Mouse (Mus musculus) bone marrow macrophage, adult 2 months (primary cell): ENCODE measurements around the gene Tec. TPM values are rescaled to one million over a fixed set of nuclear protein-coding genes. Genes with fewer than 3 reads are reported as not detected.
A peak's percentile ranks its signal among the peaks of the same experiment; 100 is the strongest.

Source experiments
- H3K27ac ChIP-seq: 2 replicates; pipeline ENCODE4 v1.5.1; 2012; ENCODE audit warnings: low read depth, low read length; ENCODE audit not compliant: insufficient read depth
- H3K4me1 ChIP-seq: 2 replicates; pipeline ENCODE4 v1.6.1; 2012; ENCODE audit warnings: low read length; ENCODE audit not compliant: control insufficient read depth, insufficient read depth
- H3K4me3 ChIP-seq: 2 replicates; pipeline ENCODE4 v1.5.1; 2012; ENCODE audit warnings: mild to moderate bottlenecking, low read length, moderate library complexity; ENCODE audit not compliant: insufficient read depth
- CTCF ChIP-seq: IDR thresholded peaks from 2 replicates; pipeline ENCODE4 v1.5.1; 2012; ENCODE audit warnings: low read depth, mild to moderate bottlenecking, low read length, moderate library complexity
- POLR2A ChIP-seq: IDR thresholded peaks from 2 replicates; pipeline ENCODE4 v1.6.1; 2012; ENCODE audit warnings: mild to moderate bottlenecking, low read depth, low read length, borderline replicate concordance
- polyA plus RNA-seq: library from polyadenylated mRNA; stranded (reverse); fragments of >200 nt; gene quantifications from 2 replicates; pipeline ENCODE4 v1.2.4, GENCODE M21; 2012; ENCODE audit not compliant: missing spikeins, insufficient read depth, insufficient read length

Tec gene
- polyA plus RNA-seq, 1 experiment = 71.7 TPM

DNA sequence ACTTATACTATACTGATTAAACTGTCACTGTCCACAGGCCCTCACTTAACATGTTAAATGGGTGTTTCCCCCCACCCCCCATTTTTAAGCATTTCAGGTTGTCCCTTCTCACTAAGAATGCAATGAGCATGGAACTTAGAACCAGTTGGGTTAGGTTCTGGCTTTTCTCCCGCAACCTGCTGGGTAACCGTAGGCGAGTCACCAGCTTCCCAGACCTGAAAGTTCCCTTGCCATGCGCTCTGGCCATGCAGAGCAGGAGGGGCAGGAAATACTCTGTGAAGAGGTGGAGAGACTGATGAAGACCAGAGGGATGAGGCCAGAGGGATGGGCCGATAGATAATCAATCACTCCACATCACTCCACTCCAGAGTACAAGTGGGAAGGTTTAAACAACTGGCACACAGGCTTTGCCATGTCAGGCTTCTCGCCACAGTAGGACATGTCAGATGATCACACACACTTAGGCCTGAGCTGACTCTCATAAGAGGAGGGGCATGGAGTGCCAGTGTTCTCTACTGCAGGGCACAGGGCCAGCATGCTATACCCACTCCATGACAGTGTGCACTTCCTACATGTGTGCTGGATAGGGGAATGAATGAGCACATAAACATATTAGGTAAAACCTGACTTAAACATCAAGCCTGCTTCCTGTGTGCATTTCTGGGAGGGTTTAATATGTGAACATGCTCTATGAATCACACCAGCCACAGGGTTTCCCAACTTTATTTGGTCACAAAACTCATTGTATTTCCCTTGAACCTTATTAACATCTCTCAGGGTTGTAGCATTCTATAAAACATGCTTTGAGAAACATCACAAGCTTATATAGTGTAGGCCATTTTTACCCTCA is 13.9 kb downstream of the Tec start:
- Histone ChIP-seq H3K4me3 (no peak overlapping the region), H3K27ac (no peak overlapping the region), H3K4me1 (peaks cover 83% of the 10 kb centered on the region)
- TF ChIP-seq CTCF = no peak
- no peak for TF ChIP-seq POLR2A

DNA sequence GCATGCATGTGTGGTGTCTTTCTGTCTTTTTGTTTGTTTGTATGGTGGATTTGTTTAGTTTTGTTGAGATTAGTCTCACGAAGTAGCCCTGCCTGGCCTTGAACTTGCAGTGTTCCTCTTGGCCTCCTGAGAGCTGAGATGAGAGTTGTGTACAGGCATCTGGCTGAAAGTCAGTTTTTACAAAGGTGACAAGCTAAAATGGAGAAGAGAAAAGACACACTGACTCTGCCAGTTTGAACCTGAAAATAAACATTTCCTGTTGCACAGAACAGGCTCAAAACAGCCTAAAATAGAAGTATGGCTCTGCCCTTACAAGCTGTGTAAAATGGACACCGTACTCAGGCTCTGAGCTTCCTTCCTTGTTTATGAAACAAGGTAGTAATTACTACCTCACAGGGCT is 14.9 kb downstream of the Tec start:
- Histone ChIP-seq H3K27ac (0 out of 2 replicates have a peak overlapping the region, but pooled peaks have one; percentile 2), H3K4me3 (no peak overlapping the region), H3K4me1 (peaks cover 86% of the 10 kb centered on the region)
- TF ChIP-seq CTCF (no peak), POLR2A (no peak)

DNA sequence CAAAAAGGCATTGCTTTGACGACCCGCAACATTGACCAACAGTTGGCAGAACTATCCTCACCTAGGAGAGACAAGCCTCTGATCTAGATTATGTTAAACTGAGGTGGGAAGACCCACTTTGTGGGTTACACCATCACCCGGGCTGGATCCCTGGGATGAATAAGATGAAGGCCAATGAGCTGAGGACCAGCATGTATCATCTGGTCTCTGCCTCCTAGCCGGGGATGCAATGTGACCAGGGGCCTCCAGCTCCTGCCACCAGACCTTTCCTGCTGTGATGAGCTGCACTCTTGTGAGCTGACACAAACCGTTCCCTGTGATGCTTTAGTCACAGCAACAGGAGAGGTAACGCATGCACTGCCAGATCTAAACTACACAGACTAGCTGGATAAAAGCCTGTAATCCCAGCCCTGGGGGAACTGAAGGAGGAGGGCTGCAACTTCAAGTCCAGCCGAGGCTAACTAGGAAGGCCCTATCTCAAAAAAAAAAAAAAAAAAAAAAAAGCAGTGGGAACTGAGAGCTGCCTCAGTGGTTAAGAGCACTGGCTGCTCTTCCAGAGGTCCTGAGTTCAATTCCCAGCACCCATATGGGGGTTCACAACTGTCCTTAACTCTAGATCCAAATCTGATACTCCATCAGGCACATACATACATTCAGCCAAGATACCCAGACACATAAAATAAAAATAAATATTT is 15.8 kb downstream of the Tec start:
- H3K27ac ChIP-seq = peak overlapping the region; percentile 48
- peaks cover 84% of the 10 kb centered on the region for H3K4me1 ChIP-seq
- TF ChIP-seq CTCF = no peak
- no peak for TF ChIP-seq POLR2A
- H3K4me3 ChIP-seq = no peak overlapping the region

DNA sequence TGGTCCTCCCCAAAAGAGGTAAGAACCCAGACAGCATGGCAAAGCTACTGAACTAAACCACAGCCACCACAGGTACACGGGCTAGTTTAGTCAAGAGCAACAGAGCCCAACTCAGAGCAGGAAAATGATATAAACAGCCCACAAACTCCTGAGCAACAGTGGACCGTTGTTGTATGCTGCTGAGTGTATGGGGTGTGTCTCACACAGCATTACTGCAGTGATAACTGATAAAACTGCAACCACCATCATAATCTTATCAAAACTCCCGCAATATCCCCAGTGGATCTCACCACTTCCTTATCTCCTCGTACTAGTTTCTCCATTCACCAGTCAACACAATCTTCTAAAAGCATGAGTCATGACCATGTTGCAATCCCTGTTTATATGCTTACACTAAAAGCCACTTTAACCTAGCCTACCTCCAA is 16.6 kb downstream of the Tec start:
- no peak overlapping the region for H3K4me3 ChIP-seq
- H3K27ac ChIP-seq = peak overlapping the region; percentile 48
- no peak for TF ChIP-seq CTCF
- TF ChIP-seq POLR2A = no peak
- peaks cover 84% of the 10 kb centered on the region for H3K4me1 ChIP-seq

DNA sequence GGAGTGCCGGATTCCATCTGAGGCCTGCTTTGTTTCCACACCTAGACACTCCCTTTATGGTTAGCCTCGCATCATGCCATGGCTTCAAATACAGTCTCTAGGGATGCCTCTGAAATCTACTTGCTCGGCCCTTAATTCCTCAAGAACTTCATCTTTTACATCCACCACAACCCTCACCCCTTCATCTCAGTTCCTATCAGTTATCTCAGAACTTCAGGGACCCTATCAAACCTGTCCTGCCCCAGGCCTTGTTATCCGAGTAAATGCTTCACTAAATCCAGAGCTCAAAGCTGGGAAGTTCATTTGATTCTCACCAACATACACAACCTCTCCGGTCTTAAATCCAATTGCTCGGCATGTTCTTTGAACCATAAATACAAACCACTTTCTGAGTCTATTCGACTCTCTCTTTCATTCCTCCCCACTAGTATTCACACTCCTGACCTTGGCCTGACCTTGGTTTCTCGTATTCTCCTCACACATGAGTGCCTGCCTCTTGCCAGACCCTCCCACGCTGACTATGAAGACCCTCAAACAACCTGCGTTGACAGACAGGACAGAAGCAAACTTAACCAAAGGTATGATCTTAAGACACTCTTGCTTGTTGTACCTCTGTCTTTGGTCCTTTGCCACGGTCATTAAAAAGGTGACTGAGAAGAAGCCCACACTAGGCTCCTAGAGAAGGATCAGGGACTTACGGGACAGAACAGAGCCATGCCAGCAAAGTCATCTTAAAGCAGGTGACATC is 17.2 kb downstream of the Tec start:
- Histone ChIP-seq H3K4me1 (peaks cover 80% of the 10 kb centered on the region), H3K4me3 (no peak overlapping the region), H3K27ac (peak overlapping the region; percentile 28)
- TF ChIP-seq CTCF (no peak), POLR2A (no peak)

DNA sequence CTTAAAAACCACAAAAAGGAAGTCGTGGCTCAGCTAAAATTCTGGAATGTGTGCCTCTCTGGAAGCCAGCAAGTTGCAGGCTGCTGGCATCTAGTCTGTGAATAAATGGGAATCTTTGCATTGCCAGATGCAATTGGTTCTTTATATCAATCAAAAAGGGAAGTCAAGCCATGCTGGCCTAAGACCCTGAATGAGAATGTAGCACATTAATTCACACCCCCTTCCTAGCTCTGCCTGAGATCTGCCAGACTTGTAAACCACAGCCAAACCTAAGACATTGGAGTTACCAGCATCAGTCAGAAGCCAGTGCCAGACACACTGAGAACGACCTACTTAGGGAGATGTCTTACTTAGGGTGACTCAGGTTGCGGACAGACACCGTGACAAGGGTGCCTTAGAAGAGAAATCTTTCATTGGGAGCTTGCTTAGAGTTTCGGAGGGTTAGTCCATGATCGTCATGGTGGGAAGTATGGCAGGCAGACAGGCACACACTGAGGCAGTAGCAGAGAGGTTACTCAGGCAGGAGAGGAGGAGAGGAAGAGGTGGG is 19.3 kb downstream of the Tec start:
- no peak overlapping the region for H3K27ac ChIP-seq
- H3K4me3 ChIP-seq = no peak overlapping the region
- TF ChIP-seq POLR2A (no peak), CTCF (no peak)
- H3K4me1 ChIP-seq = peaks cover 83% of the 10 kb centered on the region

DNA sequence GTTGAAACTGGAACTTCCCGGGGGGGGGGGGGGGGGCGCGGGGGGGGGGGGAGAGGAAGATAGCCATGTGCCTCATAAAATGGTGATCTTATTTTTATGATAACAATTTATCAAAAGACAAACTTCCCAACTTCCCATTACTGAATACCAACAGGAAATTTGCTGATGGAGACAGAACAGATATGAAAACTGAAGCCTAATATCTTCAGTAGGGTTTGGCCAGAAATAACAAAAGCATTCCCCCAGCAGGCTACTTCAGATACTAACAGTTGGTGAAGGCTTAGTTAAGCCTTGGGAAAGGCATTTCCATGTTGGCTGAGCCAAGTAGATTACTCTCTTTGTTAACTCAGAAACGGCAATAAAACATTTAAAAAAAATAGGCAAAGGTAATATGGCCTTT is 21.6 kb downstream of the Tec start:
- TF ChIP-seq CTCF (no peak), POLR2A (no peak)
- Histone ChIP-seq H3K4me3 (no peak overlapping the region), H3K4me1 (peaks cover 82% of the 10 kb centered on the region), H3K27ac (no peak overlapping the region)

DNA sequence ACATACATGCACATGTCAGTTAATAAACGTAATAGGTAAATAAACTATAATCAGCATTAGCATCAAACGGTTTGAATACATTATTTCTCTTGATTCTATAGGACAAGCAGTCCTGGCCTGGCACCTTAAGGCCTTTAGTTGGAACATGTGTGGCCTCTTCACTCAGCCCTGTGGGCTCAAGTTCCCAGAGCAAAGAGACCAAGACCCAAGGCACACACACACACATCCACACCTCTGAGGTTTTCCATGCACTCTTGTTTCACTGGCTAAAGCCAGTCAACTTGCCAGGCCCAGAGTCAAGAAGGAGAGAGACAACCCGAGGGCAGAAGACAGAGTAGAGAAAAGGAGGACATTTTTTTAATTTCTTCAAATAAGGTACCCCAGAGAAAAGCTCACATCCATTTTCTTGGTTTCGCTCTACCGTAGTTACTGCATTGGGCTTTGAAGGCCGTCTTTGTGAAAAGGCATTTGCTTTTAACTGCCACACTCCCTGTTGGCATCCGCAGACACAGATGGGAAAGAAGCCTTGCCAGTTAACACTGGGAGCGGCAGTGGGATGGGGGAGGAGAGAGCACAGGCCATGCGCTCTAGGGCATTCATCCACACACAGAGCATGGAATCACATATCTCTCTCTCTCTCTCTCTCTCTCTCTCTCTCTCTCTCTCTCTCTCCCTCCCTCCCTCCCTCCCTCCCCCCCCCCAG is 22.2 kb downstream of the Tec start:
- H3K4me3 ChIP-seq = no peak overlapping the region
- no peak for TF ChIP-seq CTCF
- no peak for TF ChIP-seq POLR2A
- no peak overlapping the region for H3K27ac ChIP-seq
- H3K4me1 ChIP-seq = peaks cover 75% of the 10 kb centered on the region
